Mouse (Mus musculus) midbrain, postnatal 0 days (tissue): ENCODE measurements at regions not wholly inside any gene's neighbourhood (a gene's known extent, or its start where the extent isn't known, plus 50 kb on each side); places are given as distances from the start of the nearest gene placed in this dataset.
A peak's percentile ranks its signal among the peaks of the same experiment; 100 is the strongest.

Experiments
- ATAC-seq: fragments of 200-750 bp; cut with Nextera tagmentation; 2 replicates; pipeline ENCODE4 v1.8.0; 2017; ENCODE audit warnings: moderate number of reproducible peaks, mild to moderate bottlenecking, moderate TSS enrichment, moderate library complexity; ENCODE audit not compliant: low FRiP score
- DNase-seq: peaks from one replicate; pipeline ENCODE4 v3.0.0-alpha.2; 2015; ENCODE audit warnings: low spot score
- H3K27ac ChIP-seq: fragments of 300-500 bp; sonication (generic); 2 replicates; pipeline ENCODE4 v1.5.1; 2014; ENCODE audit warnings: low read depth, mild to moderate bottlenecking, low read length, mixed read lengths
- H3K27me3 ChIP-seq: fragments of 300-500 bp; sonication (generic); 2 replicates; pipeline ENCODE4 v1.6.1; 2014; ENCODE audit warnings: low read length, control low read depth, mixed read lengths; ENCODE audit not compliant: insufficient read depth
- H3K36me3 ChIP-seq: fragments of 300-500 bp; sonication (generic); 2 replicates; pipeline ENCODE4 v1.6.1; 2014; ENCODE audit warnings: low read length, control low read depth, mixed read lengths; ENCODE audit not compliant: insufficient read depth
- H3K4me1 ChIP-seq: fragments of 300-500 bp; sonication (generic); 2 replicates; pipeline ENCODE4 v1.6.1; 2014; ENCODE audit warnings: mild to moderate bottlenecking, control low read depth, antibody characterized with exemption, low read length, mixed read lengths; ENCODE audit not compliant: insufficient read depth
- H3K4me2 ChIP-seq: fragments of 300-500 bp; sonication (generic); 2 replicates; pipeline ENCODE4 v1.6.1; 2014; ENCODE audit warnings: low read depth, mild to moderate bottlenecking, low read length, mixed read lengths; ENCODE audit not compliant: poor library complexity, severe bottlenecking
- H3K4me3 ChIP-seq: fragments of 300-500 bp; sonication (generic); 2 replicates; pipeline ENCODE4 v1.5.1; 2014; ENCODE audit warnings: low read depth, mild to moderate bottlenecking, low read length, moderate library complexity
- H3K9ac ChIP-seq: fragments of 300-500 bp; sonication (generic); replicated peaks from 2 replicates; pipeline ENCODE4 v1.6.1; 2014; ENCODE audit warnings: mild to moderate bottlenecking, low read length, moderate library complexity, mixed read lengths; ENCODE audit not compliant: poor library complexity, severe bottlenecking
- H3K9me3 ChIP-seq: fragments of 300-500 bp; sonication (generic); 2 replicates; pipeline ENCODE4 v1.6.1; 2016; ENCODE audit warnings: low read length, control low read depth
- CTCF ChIP-seq: IDR thresholded peaks from 2 replicates; pipeline ENCODE4 v1.5.1; 2016; ENCODE audit warnings: antibody characterized with exemption, mild to moderate bottlenecking
- WGBS: fragments of 180-500 bp; shearing (Covaris S2); extraction: QIAGEN DNeasy Blood & Tissue Kit; methylation state at CpG from one replicate; pipeline ENCODE4 v1.1.7; 2014; 5-methylcytosine and 5-hydroxymethylcytosine counted together

DNA sequence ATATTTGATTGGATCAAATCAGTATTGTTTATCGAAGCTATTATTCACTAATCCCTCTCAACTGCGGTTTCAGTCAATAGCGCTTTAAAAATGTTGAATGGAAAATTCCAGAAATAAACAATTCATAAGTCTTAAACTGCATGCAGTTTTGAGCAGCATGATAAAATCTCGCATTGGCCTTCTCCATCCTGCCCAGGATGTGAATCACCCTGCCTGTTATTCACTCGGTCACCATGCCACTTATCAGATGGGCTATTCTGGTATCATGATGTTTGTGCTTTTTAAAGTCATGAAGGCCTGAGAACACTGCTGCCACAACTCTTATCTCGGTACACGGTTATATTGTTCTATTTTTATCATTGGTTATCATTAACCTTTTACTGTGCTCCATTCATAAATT, 238.3 kb downstream of the Papss1 start:
- Histone ChIP-seq H3K27ac (no peak overlapping the region), H3K9me3 (no peaks in the 10 kb centered on the region), H3K9ac (no peak overlapping the region), H3K4me3 (no peak overlapping the region), H3K4me2 (no peak overlapping the region), H3K27me3 (no peaks in the 10 kb centered on the region), H3K36me3 (no peaks in the 10 kb centered on the region), H3K4me1 (no peaks in the 10 kb centered on the region)
- no peak for DNase-seq
- ATAC-seq = no peak
- WGBS = 86% methylated on average over 7 of the region's 7 CpGs
- TF ChIP-seq CTCF = no peak

DNA sequence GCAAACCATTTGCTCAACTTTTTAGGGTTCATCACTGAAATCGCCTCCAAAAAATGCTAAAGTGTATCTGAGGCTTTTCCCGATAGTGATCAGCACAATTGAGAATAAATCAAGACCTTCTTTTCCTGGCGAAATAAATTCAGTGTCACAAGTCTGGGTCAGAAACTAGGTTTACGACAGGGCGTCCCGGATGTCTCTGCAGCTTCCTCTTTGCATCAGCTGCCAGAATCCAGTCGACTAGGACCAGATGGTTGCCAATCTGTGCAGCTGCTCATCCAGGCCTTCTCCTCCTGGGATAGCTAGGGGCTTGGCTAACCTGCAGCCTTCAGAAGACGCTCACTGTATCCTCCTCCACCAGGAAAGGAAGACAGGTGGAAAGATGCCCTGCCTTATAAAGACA, 243.6 kb downstream of the Papss1 start:
- Histone ChIP-seq H3K4me2 (no peak overlapping the region), H3K4me3 (no peak overlapping the region), H3K27ac (no peak overlapping the region), H3K9ac (no peak overlapping the region), H3K4me1 (no peaks in the 10 kb centered on the region), H3K27me3 (no peaks in the 10 kb centered on the region), H3K9me3 (no peaks in the 10 kb centered on the region), H3K36me3 (no peaks in the 10 kb centered on the region)
- TF ChIP-seq CTCF = no peak
- peak; percentile 60 for DNase-seq
- ATAC-seq = peak; percentile 34; the same call in 1 of the 2 replicates
- 93% methylated on average over 8 of the region's 8 CpGs for WGBS

DNA sequence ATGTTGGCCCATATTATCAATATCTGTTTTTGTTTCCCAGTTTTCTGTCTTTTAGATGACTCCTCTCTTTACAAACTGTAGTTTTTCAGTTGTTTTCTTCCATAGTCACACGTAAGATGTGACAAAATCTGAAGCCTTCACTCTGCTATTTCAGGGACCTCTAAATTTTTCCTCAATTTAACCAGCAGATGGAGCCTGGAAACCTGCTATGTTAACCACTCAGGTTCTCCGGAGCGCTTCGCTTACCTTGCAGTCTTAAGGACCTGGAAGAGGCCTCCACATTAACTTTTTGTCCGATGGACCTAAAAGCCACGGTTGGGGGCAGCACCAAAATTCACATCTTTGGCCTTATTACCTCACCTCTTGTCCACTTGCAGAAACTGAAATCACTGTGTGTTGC, 248.4 kb downstream of the Papss1 start:
- ATAC-seq (peak; percentile 69; the same call in 1 of the 2 replicates), DNase-seq (peak; percentile 69)
- TF ChIP-seq CTCF = peak; percentile 71
- H3K36me3 ChIP-seq = no peaks in the 10 kb centered on the region
- H3K9ac ChIP-seq = no peak overlapping the region
- H3K27me3 ChIP-seq = no peaks in the 10 kb centered on the region
- H3K4me3 ChIP-seq = no peak overlapping the region
- no peak overlapping the region for H3K27ac ChIP-seq
- H3K4me2 ChIP-seq = no peak overlapping the region
- no peaks in the 10 kb centered on the region for H3K9me3 ChIP-seq
- 53% methylated on average over 6 of the region's 6 CpGs for WGBS
- H3K4me1 ChIP-seq = no peaks in the 10 kb centered on the region

DNA sequence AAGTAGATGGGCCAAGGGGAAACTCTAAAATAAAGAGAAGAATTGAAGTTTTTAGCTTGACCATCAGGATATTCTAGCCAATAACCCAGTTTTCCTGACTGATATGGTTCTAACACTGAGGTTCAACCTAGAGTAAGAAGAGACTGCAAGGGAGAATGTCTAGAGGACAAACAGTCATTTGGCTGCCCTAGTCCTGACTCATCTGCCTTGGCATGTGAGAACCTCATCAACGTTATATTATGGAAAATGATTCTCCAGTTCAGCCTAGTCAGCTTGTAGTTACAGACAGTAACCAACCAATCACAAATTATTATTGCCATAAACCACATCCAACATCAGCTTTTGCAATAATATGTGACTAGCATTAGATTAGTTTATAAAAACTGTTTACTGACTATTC, 254.2 kb downstream of the Papss1 start:
- no peak overlapping the region for H3K9ac ChIP-seq
- no peak for ATAC-seq
- no peak overlapping the region for H3K27ac ChIP-seq
- WGBS = 89% methylated on average over 1 of the region's 1 CpGs
- no peak for TF ChIP-seq CTCF
- no peaks in the 10 kb centered on the region for H3K27me3 ChIP-seq
- no peaks in the 10 kb centered on the region for H3K36me3 ChIP-seq
- H3K4me3 ChIP-seq = no peak overlapping the region
- H3K9me3 ChIP-seq = no peaks in the 10 kb centered on the region
- H3K4me2 ChIP-seq = no peak overlapping the region
- no peaks in the 10 kb centered on the region for H3K4me1 ChIP-seq
- no peak for DNase-seq

DNA sequence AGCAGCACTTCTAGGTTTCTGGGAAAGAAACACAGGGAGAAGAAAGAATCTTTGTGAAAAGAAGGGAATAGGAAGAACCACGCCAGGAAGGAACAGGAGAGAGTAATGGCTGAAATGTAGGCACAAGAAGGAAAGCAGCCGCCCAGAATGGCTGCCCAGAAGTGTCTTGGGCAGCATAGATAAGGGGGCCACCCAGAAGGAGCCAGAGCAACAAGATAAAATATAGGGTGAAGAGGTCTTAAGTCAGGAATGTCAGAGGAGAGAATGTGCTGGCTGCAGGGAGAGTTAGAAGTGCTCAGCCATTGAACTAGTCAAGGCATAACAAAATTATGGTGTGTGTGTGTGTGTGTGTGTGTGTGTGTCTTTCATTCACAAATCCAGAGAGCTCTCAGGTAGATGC, 227.7 kb upstream of the Dkk2 start:
- Histone ChIP-seq H3K4me3 (no peak overlapping the region), H3K9ac (no peak overlapping the region), H3K27me3 (no peaks in the 10 kb centered on the region), H3K36me3 (no peaks in the 10 kb centered on the region), H3K9me3 (no peaks in the 10 kb centered on the region), H3K27ac (no peak overlapping the region), H3K4me2 (no peak overlapping the region), H3K4me1 (no peaks in the 10 kb centered on the region)
- no peak for TF ChIP-seq CTCF
- DNase-seq = no peak
- no peak for ATAC-seq
- 83% methylated on average over 2 of the region's 2 CpGs for WGBS

DNA sequence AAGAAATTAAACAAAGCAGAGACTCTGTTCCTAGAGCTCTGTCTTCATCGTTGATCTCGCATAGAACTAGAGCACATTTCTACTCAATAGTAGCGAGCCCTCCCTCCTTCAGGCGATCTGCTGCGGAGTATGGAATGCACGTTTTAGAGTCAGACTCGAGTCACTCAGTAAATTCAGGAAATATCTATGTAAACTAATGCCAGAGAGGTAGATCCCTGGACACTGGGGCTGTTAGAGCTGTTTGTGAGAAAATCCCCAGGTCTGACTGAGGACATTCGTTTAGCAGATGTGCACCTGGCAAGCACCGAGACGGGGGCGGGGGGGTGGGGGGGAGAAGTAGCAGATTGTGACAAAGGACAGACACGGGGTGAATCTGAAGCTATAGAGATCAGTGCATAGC, 226.0 kb upstream of the Dkk2 start:
- Histone ChIP-seq H3K4me2 (no peak overlapping the region), H3K27ac (no peak overlapping the region), H3K4me3 (no peak overlapping the region), H3K9me3 (no peaks in the 10 kb centered on the region), H3K9ac (no peak overlapping the region), H3K27me3 (no peaks in the 10 kb centered on the region), H3K36me3 (no peaks in the 10 kb centered on the region), H3K4me1 (no peaks in the 10 kb centered on the region)
- DNase-seq = no peak
- TF ChIP-seq CTCF = no peak
- no peak for ATAC-seq
- 75% methylated on average over 12 of the region's 12 CpGs for WGBS
